Mouse (Mus musculus) thymus, adult 2 months (tissue): ENCODE measurements around the gene Ano4. TPM values are rescaled to one million over a fixed set of nuclear protein-coding genes. Genes with fewer than 3 reads are reported as not detected.

Experiments used
- DNase-seq: peaks from one replicate; pipeline ENCODE4 v3.0.0; 2021
- H3K27ac ChIP-seq: fragments of 200-500 bp; 2 replicates; pipeline ENCODE4 v1.5.1; 2012; ENCODE audit warnings: low read length, control low read depth; ENCODE audit not compliant: control insufficient read depth, insufficient read depth
- H3K27me3 ChIP-seq: fragments of 200-500 bp; 2 replicates; pipeline ENCODE4 v1.6.1; 2012; ENCODE audit warnings: mild to moderate bottlenecking, low read length, moderate library complexity, mixed read lengths; ENCODE audit not compliant: control insufficient read depth, insufficient read depth
- H3K36me3 ChIP-seq: fragments of 200-500 bp; 2 replicates; pipeline ENCODE4 v1.6.1; 2012; ENCODE audit warnings: mild to moderate bottlenecking, low read length, moderate library complexity; ENCODE audit not compliant: control insufficient read depth, insufficient read depth
- H3K4me1 ChIP-seq: fragments of 200-500 bp; replicated peaks from 2 replicates; pipeline ENCODE4 v1.6.1; 2012; ENCODE audit warnings: low read length; ENCODE audit not compliant: control insufficient read depth, insufficient read depth
- H3K4me3 ChIP-seq: fragments of 200-500 bp; 2 replicates; pipeline ENCODE4 v1.5.1; 2012; ENCODE audit warnings: mild to moderate bottlenecking, low read length, control low read depth, moderate library complexity; ENCODE audit not compliant: control insufficient read depth, insufficient read depth
- CTCF ChIP-seq: fragments of 200-500 bp; IDR thresholded peaks from 2 replicates; pipeline ENCODE4 v1.5.1; 2012; ENCODE audit warnings: mild to moderate bottlenecking, control low read depth, low read length, moderate library complexity, borderline replicate concordance; ENCODE audit not compliant: control insufficient read depth, poor library complexity, insufficient read depth; ENCODE audit errors: extremely low read depth
- POLR2A ChIP-seq: fragments of 200-500 bp; IDR thresholded peaks from 2 replicates; pipeline ENCODE4 v1.6.1; 2012; ENCODE audit warnings: mild to moderate bottlenecking, low read length, control low read depth, moderate library complexity; ENCODE audit not compliant: control insufficient read depth, poor library complexity, insufficient read depth; ENCODE audit errors: extremely low read depth
- WGBS: fragments of 180-500 bp; shearing (Covaris S2); methylation state at CpG from one replicate; pipeline ENCODE4 v1.1.7; 2018; 5-methylcytosine and 5-hydroxymethylcytosine counted together
- polyA plus RNA-seq: library from polyadenylated mRNA; depleted of rRNA; stranded (reverse); fragments of >200 nt; gene quantifications from 2 replicates; pipeline ENCODE4 v1.2.3, GENCODE M21; 2012; rRNA removed

The Ano4 gene
- polyA plus RNA-seq = 0.15 and 0.35 TPM in 2 replicates

GRCm38 (mm10) chr10:89344491-89345195 lies at the start of gene Ano4:
Gene Ano4, minus strand, starts transcription at chr10:89344762.
- Histone ChIP-seq H3K36me3 (no peaks in the 10 kb centered on the region), H3K27me3 (peaks cover 10% of the 10 kb centered on the region; the same call in 1 of the 2 replicates), H3K4me3 (0 out of 2 replicates have a peak within 1 kb of the TSS, but pooled peaks have one; percentile 4), H3K4me1 (no peaks in the 10 kb centered on the region), H3K27ac (no peak within 1 kb of the TSS)
- 2% methylated on average over 70 of the region's 70 CpGs for WGBS
- DNase-seq = no peak
- no peak for TF ChIP-seq CTCF
- no peak for TF ChIP-seq POLR2A

- no peak for DNase-seq
- no peaks in the 10 kb centered on the region for H3K36me3 ChIP-seq
- no peak overlapping the region for H3K27ac ChIP-seq
- 92% methylated on average over 4 of the region's 4 CpGs for WGBS
- H3K4me1 ChIP-seq = 0 out of 2 replicates have a peak, but pooled peaks cover 2% of the 10 kb centered on the region
- H3K27me3 ChIP-seq = no peaks in the 10 kb centered on the region
- no peak overlapping the region for H3K4me3 ChIP-seq
- TF ChIP-seq POLR2A = no peak
- TF ChIP-seq CTCF = no peak
Measured at GRCm38 (mm10) chr10:89392687-89393086, 48.1 kb upstream of the Ano4 start.

GRCm38 (mm10) chr10:89391571-89392163 lies 47.1 kb upstream of the Ano4 start:
- Histone ChIP-seq H3K27me3 (no peaks in the 10 kb centered on the region), H3K4me1 (0 out of 2 replicates have a peak, but pooled peaks cover 2% of the 10 kb centered on the region), H3K4me3 (no peak overlapping the region), H3K36me3 (no peaks in the 10 kb centered on the region), H3K27ac (no peak overlapping the region)
- no peak for DNase-seq
- TF ChIP-seq POLR2A (no peak), CTCF (no peak)
- WGBS = 96% methylated on average over 4 of the region's 4 CpGs

GRCm38 (mm10) chr10:89386461-89386860 lies 41.9 kb upstream of the Ano4 start:
- Histone ChIP-seq H3K27ac (no peak overlapping the region), H3K4me3 (no peak overlapping the region), H3K4me1 (no peaks in the 10 kb centered on the region), H3K27me3 (no peaks in the 10 kb centered on the region), H3K36me3 (no peaks in the 10 kb centered on the region)
- TF ChIP-seq CTCF (no peak), POLR2A (no peak)
- no peak for DNase-seq
- 84% methylated on average over 3 of the region's 3 CpGs for WGBS

- Histone ChIP-seq H3K36me3 (no peaks in the 10 kb centered on the region), H3K27ac (no peak overlapping the region), H3K27me3 (no peaks in the 10 kb centered on the region), H3K4me3 (no peak overlapping the region), H3K4me1 (no peaks in the 10 kb centered on the region)
- TF ChIP-seq POLR2A (no peak), CTCF (peak; percentile 64; the same call in 1 of the 2 replicates)
- peak; percentile 72 for DNase-seq
- 19% methylated on average over 5 of the region's 5 CpGs for WGBS
Measured at GRCm38 (mm10) chr10:89383462-89383861, 38.9 kb upstream of the Ano4 start.

GRCm38 (mm10) chr10:89377750-89378149 lies 33.2 kb upstream of the Ano4 start:
- Histone ChIP-seq H3K4me3 (no peak overlapping the region), H3K4me1 (no peaks in the 10 kb centered on the region), H3K27ac (no peak overlapping the region), H3K36me3 (no peaks in the 10 kb centered on the region), H3K27me3 (no peaks in the 10 kb centered on the region)
- whole genome bisulfite sequencing = 84% methylated on average over 4 of the region's 4 CpGs
- TF ChIP-seq POLR2A = no peak
- TF ChIP-seq CTCF = no peak
- DNase-seq = no peak

- no peaks in the 10 kb centered on the region for H3K27me3 ChIP-seq
- H3K4me1 ChIP-seq = no peaks in the 10 kb centered on the region
- no peak for DNase-seq
- no peaks in the 10 kb centered on the region for H3K36me3 ChIP-seq
- no peak overlapping the region for H3K4me3 ChIP-seq
- H3K27ac ChIP-seq = no peak overlapping the region
- WGBS = 80% methylated on average over 1 of the region's 1 CpGs
- TF ChIP-seq CTCF (no peak), POLR2A (no peak)
Measured at GRCm38 (mm10) chr10:89370051-89370450, 25.5 kb upstream of the Ano4 start.
